Mouse (Mus musculus) neural tube, embryonic 12.5 days (tissue): ENCODE measurements around the gene Zic2. TPM values are rescaled to one million over a fixed set of nuclear protein-coding genes. Genes with fewer than 3 reads are reported as not detected.
A peak's percentile ranks its signal among the peaks of the same experiment; 100 is the strongest.

Experiments used
- ATAC-seq: fragments of 200-750 bp; cut with Nextera tagmentation; 2 replicates; pipeline ENCODE4 v1.8.0; 2017; ENCODE audit warnings: low read depth, mild to moderate bottlenecking, moderate TSS enrichment, moderate library complexity; ENCODE audit not compliant: low FRiP score
- H3K27ac ChIP-seq: fragments of 300-500 bp; sonication (generic); 2 replicates; pipeline ENCODE4 v1.5.1; 2016
- H3K27me3 ChIP-seq: fragments of 300-500 bp; sonication (generic); replicated peaks from 2 replicates; pipeline ENCODE4 v1.6.1; 2016; ENCODE audit warnings: mild to moderate bottlenecking
- H3K36me3 ChIP-seq: fragments of 300-500 bp; sonication (generic); 2 replicates; pipeline ENCODE4 v1.6.1; 2016; ENCODE audit warnings: mild to moderate bottlenecking
- H3K4me1 ChIP-seq: fragments of 300-500 bp; sonication (generic); 2 replicates; pipeline ENCODE4 v1.6.1; 2016
- H3K4me2 ChIP-seq: fragments of 300-500 bp; sonication (generic); replicated peaks from 2 replicates; pipeline ENCODE4 v1.6.1; 2016; ENCODE audit warnings: mild to moderate bottlenecking
- H3K4me3 ChIP-seq: fragments of 300-500 bp; sonication (generic); 2 replicates; pipeline ENCODE4 v1.5.1; 2016
- H3K9ac ChIP-seq: fragments of 300-500 bp; sonication (generic); 2 replicates; pipeline ENCODE4 v1.6.1; 2016; ENCODE audit warnings: mild to moderate bottlenecking
- H3K9me3 ChIP-seq: fragments of 300-500 bp; sonication (generic); 2 replicates; pipeline ENCODE4 v1.6.1; 2016; ENCODE audit warnings: mild to moderate bottlenecking
- WGBS: fragments of 180-500 bp; shearing (Covaris S2); methylation state at CpG from one replicate; pipeline ENCODE4 v1.1.7; 2016; 5-methylcytosine and 5-hydroxymethylcytosine counted together
- polyA plus RNA-seq: library from polyadenylated mRNA; unstranded; fragments of >200 nt; fragmentation: Nextera tagmentation; extraction: Ambion mirVana; gene quantifications from 2 replicates; pipeline ENCODE4 v1.2.1, GENCODE M21; 2016

Zic2 gene
- 11.6 and 13.4 TPM in 2 replicates for polyA plus RNA-seq

DNA sequence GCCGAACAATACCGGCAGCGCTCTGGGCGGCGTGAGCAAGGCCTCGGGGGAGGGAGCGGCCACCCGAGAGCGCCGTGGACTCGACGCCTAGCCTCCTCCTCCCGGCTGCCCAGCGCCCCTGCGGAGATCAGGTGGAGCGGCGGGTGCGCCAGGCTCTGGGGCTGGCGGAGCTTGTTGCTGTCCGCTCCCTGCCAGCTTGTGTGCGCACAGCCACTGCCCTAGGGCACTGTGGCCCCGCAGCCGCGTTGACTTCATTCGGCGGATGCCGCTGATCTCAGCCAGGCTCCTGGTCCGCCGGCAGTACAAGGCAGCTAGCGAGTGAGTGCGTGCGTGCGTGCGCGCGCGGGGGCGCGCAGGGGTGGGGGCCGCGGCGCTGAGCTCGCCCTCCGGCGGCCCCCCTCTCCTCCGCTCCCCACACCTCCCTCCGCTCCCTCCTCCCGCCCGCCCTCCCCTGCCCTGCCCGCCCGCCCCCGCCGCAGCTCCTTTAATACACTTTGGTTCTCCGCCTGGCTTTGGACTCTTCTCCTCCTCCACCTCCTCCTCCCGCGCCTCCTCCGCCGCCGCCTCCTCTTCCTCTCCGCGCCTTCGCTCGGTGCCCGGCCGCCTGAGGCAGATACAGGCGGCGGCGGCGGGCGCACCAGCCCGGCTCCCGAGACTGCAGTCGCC, at the start of gene Zic2:
Gene Zic2, plus strand, starts transcription at position 545 of the 666 bp plus-strand sequence.
- Histone ChIP-seq H3K9ac (peak within 1 kb of the TSS; percentile 92), H3K27ac (peak within 1 kb of the TSS; percentile 92), H3K4me1 (peaks cover 35% of the 10 kb centered on the region), H3K36me3 (no peaks in the 10 kb centered on the region), H3K9me3 (no peaks in the 10 kb centered on the region), H3K4me3 (peak within 1 kb of the TSS; percentile 69), H3K4me2 (peak within 1 kb of the TSS; percentile 73), H3K27me3 (peaks cover 62% of the 10 kb centered on the region)
- peak; percentile 75 for ATAC-seq
- under 1% methylated on average over 57 of the region's 73 CpGs for WGBS

DNA sequence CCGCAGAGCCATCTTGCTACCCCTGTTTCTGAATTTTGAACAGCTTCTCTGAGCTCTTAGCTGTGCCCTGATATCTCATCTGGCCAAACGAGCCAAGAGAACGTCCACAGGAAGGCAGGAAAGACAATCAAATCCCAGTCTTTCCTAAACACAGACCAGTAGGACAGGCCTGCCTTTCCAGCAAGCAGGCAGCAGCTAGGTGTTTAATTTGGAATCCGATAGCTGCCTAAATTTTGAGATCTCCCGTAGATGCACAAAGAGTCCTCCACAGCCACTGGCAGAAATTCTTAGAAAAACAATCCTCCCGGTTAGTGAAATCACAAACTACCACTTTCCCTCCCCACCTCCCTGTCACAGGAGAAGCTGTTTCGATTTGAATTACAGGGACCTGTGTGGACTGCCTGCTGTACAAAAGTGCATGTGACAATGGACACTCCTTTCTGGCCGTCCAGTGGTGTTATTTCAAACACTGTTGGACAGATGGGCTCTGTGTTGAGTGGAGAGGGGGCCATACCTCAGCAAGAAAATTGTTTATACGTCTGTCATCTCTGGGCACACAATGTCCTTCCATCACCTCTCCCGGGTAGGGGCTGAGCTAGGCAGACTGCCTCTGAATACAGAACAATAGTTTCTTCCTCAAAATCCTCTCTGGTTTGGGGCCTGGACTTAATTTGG, 48.6 kb upstream of the Zic2 start:
- ATAC-seq = peak; percentile 19; the same call in 1 of the 2 replicates
- H3K27me3 ChIP-seq = no peaks in the 10 kb centered on the region
- H3K4me2 ChIP-seq = 0 out of 2 replicates have a peak overlapping the region, but pooled peaks have one; percentile 12
- H3K4me1 ChIP-seq = peaks cover 21% of the 10 kb centered on the region
- 47% methylated on average over 10 of the region's 10 CpGs for WGBS
- H3K9me3 ChIP-seq = no peaks in the 10 kb centered on the region
- no peak overlapping the region for H3K4me3 ChIP-seq
- 0 out of 2 replicates have a peak overlapping the region, but pooled peaks have one; percentile 15 for H3K27ac ChIP-seq
- no peak overlapping the region for H3K9ac ChIP-seq
- no peaks in the 10 kb centered on the region for H3K36me3 ChIP-seq

DNA sequence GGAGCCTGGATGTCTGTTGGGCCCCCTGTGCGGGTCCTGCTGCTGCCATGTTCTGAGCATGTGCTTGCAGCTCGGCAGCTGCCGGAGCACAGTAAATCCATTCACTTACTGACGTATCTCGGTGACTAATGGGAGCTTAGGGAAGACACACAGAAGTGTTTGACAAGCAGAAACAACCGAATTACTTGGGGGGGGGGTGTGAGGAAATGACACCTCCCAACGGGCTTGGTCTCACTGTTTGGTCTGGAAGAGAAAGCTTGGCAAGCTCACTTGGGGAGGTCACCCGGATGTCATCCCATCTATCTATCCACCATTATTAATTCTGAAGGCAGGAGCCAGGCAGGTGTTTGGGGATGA, 48.1 kb upstream of the Zic2 start:
- Histone ChIP-seq H3K4me2 (0 out of 2 replicates have a peak overlapping the region, but pooled peaks have one; percentile 12), H3K36me3 (no peaks in the 10 kb centered on the region), H3K9me3 (no peaks in the 10 kb centered on the region), H3K4me1 (peaks cover 21% of the 10 kb centered on the region), H3K9ac (no peak overlapping the region), H3K4me3 (no peak overlapping the region), H3K27ac (0 out of 2 replicates have a peak overlapping the region, but pooled peaks have one; percentile 15), H3K27me3 (no peaks in the 10 kb centered on the region)
- ATAC-seq = peak; percentile 87
- WGBS = 24% methylated on average over 8 of the region's 8 CpGs

DNA sequence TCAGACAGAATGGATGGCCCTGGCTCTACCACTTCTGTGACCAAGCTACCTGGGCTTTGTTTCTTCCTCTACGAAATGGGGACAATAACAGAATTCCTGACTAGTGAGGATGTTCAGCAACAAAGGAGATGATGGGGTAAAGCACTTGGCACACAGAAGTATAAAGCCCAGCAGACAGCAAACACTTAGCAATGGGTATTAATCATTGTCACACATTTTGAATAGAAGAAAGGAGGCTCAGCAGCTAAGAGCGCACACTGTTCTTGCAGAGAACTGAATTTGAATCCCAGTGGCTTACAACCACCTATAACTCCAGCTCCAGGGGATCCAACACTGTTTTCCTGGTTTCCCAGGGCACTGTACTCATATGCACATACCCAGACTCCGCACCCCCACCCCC, 47.6 kb upstream of the Zic2 start:
- Histone ChIP-seq H3K4me2 (no peak overlapping the region), H3K27me3 (no peaks in the 10 kb centered on the region), H3K9me3 (no peaks in the 10 kb centered on the region), H3K4me1 (peaks cover 21% of the 10 kb centered on the region), H3K27ac (no peak overlapping the region), H3K9ac (no peak overlapping the region), H3K4me3 (no peak overlapping the region), H3K36me3 (no peaks in the 10 kb centered on the region)
- ATAC-seq = peak; percentile 68
- 36% methylated on average over 3 of the region's 3 CpGs for WGBS

DNA sequence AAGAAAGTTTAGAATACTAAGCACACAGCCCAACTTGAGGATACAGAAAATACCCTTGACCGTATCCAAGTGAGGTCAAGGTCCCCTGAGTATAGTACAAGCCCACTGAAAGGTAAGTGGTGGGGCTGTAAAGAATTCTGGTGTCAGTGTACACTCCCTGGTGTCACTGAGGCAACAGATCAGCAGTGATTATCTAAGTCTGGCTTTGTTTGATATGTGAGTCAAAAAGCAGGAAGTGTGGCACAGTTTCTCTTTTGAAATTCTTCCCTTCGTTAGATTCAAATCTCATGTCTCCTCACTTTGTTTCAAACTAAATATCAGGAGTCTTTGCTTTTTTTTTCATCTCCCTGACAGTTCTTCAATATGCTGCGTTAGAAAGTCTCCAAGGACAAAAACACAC, 42.7 kb upstream of the Zic2 start:
- H3K4me1 ChIP-seq = peaks cover 5% of the 10 kb centered on the region; the same call in 1 of the 2 replicates
- H3K9me3 ChIP-seq = no peaks in the 10 kb centered on the region
- H3K9ac ChIP-seq = no peak overlapping the region
- H3K27ac ChIP-seq = no peak overlapping the region
- H3K27me3 ChIP-seq = peaks cover 5% of the 10 kb centered on the region; the same call in 1 of the 2 replicates
- H3K4me3 ChIP-seq = no peak overlapping the region
- H3K4me2 ChIP-seq = no peak overlapping the region
- WGBS = 74% methylated on average over 3 of the region's 3 CpGs
- H3K36me3 ChIP-seq = no peaks in the 10 kb centered on the region
- ATAC-seq = no peak

DNA sequence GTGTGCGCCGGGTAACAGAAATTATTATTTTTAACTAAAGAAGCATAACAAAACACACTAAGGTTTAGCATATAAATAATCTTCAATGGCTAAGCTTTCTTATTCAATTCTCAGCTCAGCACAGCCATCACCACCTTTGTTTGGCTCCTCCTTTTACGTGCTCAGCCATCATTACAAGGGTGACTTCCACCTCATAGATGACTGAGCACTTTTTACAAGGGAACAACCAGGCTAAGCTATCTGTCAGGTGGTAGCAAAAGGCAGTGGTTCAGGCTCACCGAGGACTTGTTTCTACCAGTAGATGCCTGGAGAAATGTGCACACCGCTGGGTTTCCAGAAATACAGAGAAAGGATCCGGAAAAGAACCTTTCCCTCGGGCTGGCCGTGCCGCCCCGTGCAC, 41.2 kb upstream of the Zic2 start:
- 87% methylated on average over 10 of the region's 10 CpGs for WGBS
- Histone ChIP-seq H3K36me3 (no peaks in the 10 kb centered on the region), H3K4me2 (no peak overlapping the region), H3K4me3 (no peak overlapping the region), H3K9ac (no peak overlapping the region), H3K27ac (no peak overlapping the region), H3K27me3 (peaks cover 5% of the 10 kb centered on the region; the same call in 1 of the 2 replicates), H3K9me3 (no peaks in the 10 kb centered on the region), H3K4me1 (no peaks in the 10 kb centered on the region)
- no peak for ATAC-seq

DNA sequence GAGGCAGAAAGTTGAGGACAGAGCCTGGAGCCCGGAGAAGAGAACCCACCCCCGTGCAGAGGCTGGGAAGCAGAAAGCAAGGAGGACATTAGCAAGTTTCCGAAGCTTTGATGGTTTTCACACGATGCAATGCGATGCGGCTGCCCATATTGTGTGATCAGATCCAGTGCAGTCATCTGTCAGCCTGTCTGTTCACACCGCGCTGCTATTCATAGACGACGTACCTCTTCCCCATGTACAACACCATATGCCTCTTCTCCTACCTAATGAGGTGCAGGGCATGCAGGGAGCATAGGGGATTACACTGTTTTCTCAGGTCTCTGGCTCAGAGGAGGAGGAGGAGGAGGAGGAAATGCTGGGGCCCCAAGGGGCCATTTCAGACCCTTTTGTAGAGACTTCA, 38.4 kb upstream of the Zic2 start:
- WGBS = 66% methylated on average over 10 of the region's 10 CpGs
- Histone ChIP-seq H3K36me3 (no peaks in the 10 kb centered on the region), H3K4me1 (no peaks in the 10 kb centered on the region), H3K27ac (no peak overlapping the region), H3K9ac (no peak overlapping the region), H3K9me3 (no peaks in the 10 kb centered on the region), H3K27me3 (peaks cover 5% of the 10 kb centered on the region; the same call in 1 of the 2 replicates), H3K4me3 (no peak overlapping the region), H3K4me2 (no peak overlapping the region)
- no peak for ATAC-seq

DNA sequence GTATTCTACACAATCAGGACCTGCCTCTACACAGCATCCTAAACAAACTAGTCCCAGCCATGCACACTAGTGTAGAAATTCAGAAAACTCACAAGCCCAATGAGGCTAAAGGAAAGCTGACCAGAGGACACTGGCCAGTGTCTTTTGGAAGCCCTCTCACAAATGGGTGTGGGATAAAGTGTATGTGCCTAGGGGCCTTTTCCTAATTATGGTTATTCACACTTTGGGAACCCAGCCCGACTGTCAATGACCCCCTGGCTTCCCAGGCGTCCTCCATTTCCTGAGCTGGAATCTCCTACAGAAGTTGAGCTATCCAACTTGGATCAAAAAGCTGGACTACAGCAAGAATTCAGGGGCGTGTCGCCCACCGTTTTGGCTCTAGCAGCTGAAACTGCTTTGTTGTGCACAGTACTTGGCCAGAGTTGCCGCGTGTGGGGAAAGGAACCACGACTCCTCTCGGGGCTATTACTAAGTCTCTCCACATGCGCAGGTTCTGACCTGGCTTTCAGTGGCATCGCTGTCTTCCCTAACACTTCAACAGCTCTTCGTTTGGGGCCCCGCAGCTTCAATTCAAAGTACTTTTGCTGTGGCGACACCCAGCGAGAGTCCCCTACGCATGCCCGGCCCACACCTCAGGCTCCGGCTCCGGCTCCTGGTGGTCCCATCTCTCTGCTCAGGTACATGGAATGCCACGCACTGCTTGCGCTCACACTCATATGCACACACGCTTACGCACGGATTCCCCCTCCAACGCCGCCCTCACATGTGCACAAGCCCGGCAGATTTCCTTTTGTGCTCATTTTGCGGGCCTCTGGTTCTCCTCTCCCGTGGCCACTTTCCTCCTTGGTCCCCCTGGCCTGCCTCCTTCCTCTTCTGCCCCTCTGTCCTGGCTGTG, 25.4 kb upstream of the Zic2 start:
- WGBS = 3% methylated on average over 29 of the region's 29 CpGs
- Histone ChIP-seq H3K36me3 (no peaks in the 10 kb centered on the region), H3K4me3 (peak overlapping the region; percentile 36), H3K4me2 (peak overlapping the region; percentile 72), H3K9ac (peak overlapping the region; percentile 57), H3K9me3 (no peaks in the 10 kb centered on the region), H3K27me3 (peaks cover 57% of the 10 kb centered on the region), H3K4me1 (peaks cover 46% of the 10 kb centered on the region), H3K27ac (no peak overlapping the region; the same call in 1 of the 2 replicates)
- 0 out of 2 replicates have a peak, but pooled peaks have one; percentile 0 for ATAC-seq

DNA sequence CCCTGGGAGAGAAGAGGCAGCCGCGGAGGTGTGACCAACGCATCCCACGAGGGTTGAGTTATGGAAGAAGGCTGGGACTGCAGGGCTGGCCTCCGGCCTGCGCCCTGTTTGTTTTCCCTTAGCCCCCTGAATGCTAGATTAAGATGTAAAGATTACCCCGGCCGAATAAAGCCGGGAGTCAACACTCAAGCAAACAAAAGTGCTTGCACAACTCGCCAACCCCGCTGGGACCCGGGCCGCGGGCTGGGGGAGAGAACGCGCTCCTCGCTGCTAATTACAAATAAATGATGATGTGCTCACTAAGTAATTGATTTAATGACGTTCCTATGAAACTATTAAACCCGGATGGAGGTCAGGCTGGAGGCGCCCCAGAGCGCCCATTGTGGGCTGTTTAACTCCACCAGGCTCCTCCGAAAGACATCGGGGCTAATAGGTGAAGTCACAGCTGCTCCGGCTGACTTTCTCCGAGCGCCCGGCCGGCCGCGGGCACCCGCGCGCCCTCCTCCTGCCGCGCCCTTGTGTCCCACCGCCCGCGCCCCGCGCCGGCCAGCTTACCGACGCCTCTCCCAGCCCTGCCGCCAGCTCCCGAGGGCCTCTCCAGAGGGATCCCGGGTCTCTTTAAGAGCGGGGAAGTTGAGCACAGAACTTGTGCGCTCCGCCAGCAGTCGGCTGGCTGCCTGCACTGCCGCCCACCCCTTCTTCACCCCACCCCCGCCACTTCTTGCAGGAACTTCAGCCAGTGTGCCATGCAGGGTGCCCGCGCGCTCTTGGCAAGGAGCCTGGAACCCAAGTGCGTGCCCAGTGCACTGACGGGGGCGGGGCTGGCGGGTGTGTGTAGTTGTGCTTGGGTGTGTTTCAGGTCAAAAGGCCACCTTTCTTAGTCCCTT, 24.5 kb upstream of the Zic2 start, which contains the start of gene Gm5089:
Gene Gm5089, minus strand, starts transcription at position 620 of the 887 bp plus-strand sequence.
- H3K36me3 ChIP-seq = no peaks in the 10 kb centered on the region
- H3K4me3 ChIP-seq = peak within 1 kb of the TSS; percentile 36
- peak within 1 kb of the TSS; percentile 38; the same call in 1 of the 2 replicates for H3K27ac ChIP-seq
- ATAC-seq = peak; percentile 7; the same call in 1 of the 2 replicates
- peak within 1 kb of the TSS; percentile 57 for H3K9ac ChIP-seq
- no peaks in the 10 kb centered on the region for H3K9me3 ChIP-seq
- peak within 1 kb of the TSS; percentile 72 for H3K4me2 ChIP-seq
- WGBS = under 1% methylated on average over 59 of the region's 59 CpGs
- H3K4me1 ChIP-seq = peaks cover 49% of the 10 kb centered on the region
- peaks cover 54% of the 10 kb centered on the region for H3K27me3 ChIP-seq

DNA sequence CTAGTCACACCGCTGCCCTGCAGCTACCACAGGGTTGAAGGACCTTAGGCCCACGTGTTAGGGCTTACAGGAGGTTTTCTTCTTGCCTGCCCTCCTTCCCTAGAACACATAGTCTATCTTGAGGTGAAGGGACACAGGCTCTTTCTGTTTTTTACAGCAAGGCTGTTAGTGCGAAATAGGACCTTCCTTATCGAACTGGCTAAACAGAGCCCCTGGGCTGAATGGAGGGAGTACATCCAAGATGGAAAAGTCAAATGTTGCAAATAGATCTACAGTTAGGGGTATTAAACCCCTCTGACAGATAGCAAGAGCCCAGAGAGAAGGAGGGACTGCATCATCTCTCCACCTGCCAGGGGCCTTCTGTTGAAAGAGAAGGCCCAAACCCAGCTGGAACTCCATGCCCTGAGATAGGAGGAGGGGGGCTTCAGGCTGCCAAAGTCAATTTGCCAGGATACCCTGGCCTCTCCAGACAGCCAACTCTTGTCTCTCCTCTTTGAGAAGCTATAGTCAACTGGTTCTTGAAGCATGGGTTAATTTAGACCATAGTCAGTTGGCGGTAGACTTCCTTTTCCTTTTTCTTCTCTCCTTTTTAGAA, 23.6 kb upstream of the Zic2 start:
- H3K36me3 ChIP-seq = no peaks in the 10 kb centered on the region
- no peak overlapping the region for H3K9ac ChIP-seq
- no peak for ATAC-seq
- H3K4me1 ChIP-seq = peaks cover 49% of the 10 kb centered on the region
- peak overlapping the region; percentile 72 for H3K4me2 ChIP-seq
- 48% methylated on average over 5 of the region's 5 CpGs for WGBS
- H3K9me3 ChIP-seq = no peaks in the 10 kb centered on the region
- peaks cover 55% of the 10 kb centered on the region for H3K27me3 ChIP-seq
- no peak overlapping the region for H3K4me3 ChIP-seq
- no peak overlapping the region for H3K27ac ChIP-seq
